Mouse (Mus musculus): ENCODE measurements around the gene Parvb. TPM values are rescaled to one million over a fixed set of nuclear protein-coding genes. Genes with fewer than 3 reads are reported as not detected.

The Parvb gene
- total RNA-seq, 2 experiments from 2014 or later = 32.4 to 89.7 TPM

- ATAC-seq (replicated peaks; ENCODE audit: low FRiP score, poor library complexity, severe bottlenecking) = no peak
These were observed 120.3 kb downstream of the Parvb start for GRCm38 (mm10) chr15:84351915-84352844.

- no peak for ATAC-seq (replicated peaks; ENCODE audit: low FRiP score, poor library complexity, severe bottlenecking)
These were observed 123.2 kb downstream of the Parvb start for GRCm38 (mm10) chr15:84355081-84355480.

- ATAC-seq (replicated peaks; ENCODE audit: low FRiP score, poor library complexity, severe bottlenecking) = no peak
These were observed 132.9 kb downstream of the Parvb start for GRCm38 (mm10) chr15:84364746-84365145.

Other genes with a start within 250 kb of the Parvb start
- gene Efcab6, start 166.7 kb upstream of the Parvb start, total RNA-seq (2015; ENCODE audit: low replicate concordance) = not detected in 2 replicates
- not detected in 2 replicates for gene Efcab6, start 166.7 kb upstream of the Parvb start, total RNA-seq (2017; ENCODE audit: low replicate concordance)
- gene Sult4a1, start 126.3 kb upstream of the Parvb start, total RNA-seq (2015; ENCODE audit: low replicate concordance) = not detected in 2 replicates
- gene Sult4a1, start 126.3 kb upstream of the Parvb start, total RNA-seq (2017; ENCODE audit: low replicate concordance) = not detected in 2 replicates
- not detected in 2 replicates for gene Pnpla5, start 108.9 kb upstream of the Parvb start, total RNA-seq (2015; ENCODE audit: low replicate concordance)
- not detected in 2 replicates for gene Pnpla5, start 108.9 kb upstream of the Parvb start, total RNA-seq (2017; ENCODE audit: low replicate concordance)
- not detected in 2 replicates for gene Pnpla3, start 64.2 kb upstream of the Parvb start, total RNA-seq (2015; ENCODE audit: low replicate concordance)
- not detected in 2 replicates for gene Pnpla3, start 64.2 kb upstream of the Parvb start, total RNA-seq (2017; ENCODE audit: low replicate concordance)
- 9.0 and 12.6 TPM in 2 replicates for gene Samm50, start 39.8 kb upstream of the Parvb start, total RNA-seq (2015; ENCODE audit: low replicate concordance)
- gene Samm50, start 39.8 kb upstream of the Parvb start, total RNA-seq (2017; ENCODE audit: low replicate concordance) = 4.1 and 18.0 TPM in 2 replicates
- 27.4 and 29.3 TPM in 2 replicates for gene Parvg, start 92.0 kb downstream of the Parvb start, total RNA-seq (2015; ENCODE audit: low replicate concordance)
- gene Parvg, start 92.0 kb downstream of the Parvb start, total RNA-seq (2017; ENCODE audit: low replicate concordance) = 22.2 and 31.4 TPM in 2 replicates
- not detected in 2 replicates for gene Shisal1, start 215.1 kb downstream of the Parvb start, total RNA-seq (2015; ENCODE audit: low replicate concordance)
- not detected in 2 replicates for gene Shisal1, start 215.1 kb downstream of the Parvb start, total RNA-seq (2017; ENCODE audit: low replicate concordance)

Measured in erythroid progenitor cell, adult 5-6 weeks (primary cell).